Mouse (Mus musculus) naive thymus-derived CD4-positive, alpha-beta T cell, adult 2 months (primary cell): ENCODE results near the gene Spata6.

Source experiments
- DNase-seq: peaks from one replicate; pipeline ENCODE4 v3.0.0-alpha.2; 2011; ENCODE audit warnings: low read depth

Gene Spata6

DNA sequence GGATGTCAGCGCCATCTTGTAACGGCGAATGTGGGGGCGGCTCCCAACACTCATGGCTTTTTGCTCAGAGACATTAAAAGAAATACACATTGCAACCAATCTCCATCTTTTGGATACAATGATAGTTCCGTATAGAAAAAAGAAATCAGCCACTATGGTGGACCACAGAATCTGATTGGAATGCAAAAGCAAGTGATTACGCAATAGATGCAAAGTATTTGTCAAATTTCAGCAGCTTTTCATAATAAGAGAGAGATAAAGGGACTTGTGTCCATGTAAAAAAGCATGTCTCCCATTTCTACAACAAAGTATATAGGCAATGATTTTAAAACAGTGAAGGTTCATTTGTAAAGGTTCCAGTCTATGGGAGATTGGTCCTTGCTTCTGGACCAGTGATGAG is 119.1 kb downstream of the Spata6 start:
- no peak for DNase-seq

- no peak for DNase-seq
Observed at GRCm38 (mm10) chr4:111852626-111853025, 132.8 kb downstream of the Spata6 start.

GRCm38 (mm10) chr4:111866701-111867100 is 146.9 kb downstream of the Spata6 start:
- DNase-seq, result no peak

GRCm38 (mm10) chr4:111867743-111868401 is 148.1 kb downstream of the Spata6 start:
- DNase-seq, result no peak
